Mouse (Mus musculus) cerebellum, adult 2 months (tissue): Measurements from ENCODE around the gene Ep300. TPM values are rescaled to one million over a fixed set of nuclear protein-coding genes. Genes with fewer than 3 reads are reported as not detected.

Source experiments
- DNase-seq, 2 experiments: peaks; one replicate each; pipeline ENCODE4 v3.0.0; 2021
- H3K27ac ChIP-seq: fragments of 200-500 bp; 2 replicates; pipeline ENCODE4 v1.5.1; 2012; ENCODE audit warnings: low read length, control low read depth, inconsistent platforms; ENCODE audit not compliant: insufficient read depth
- H3K27me3 ChIP-seq: fragments of 200-500 bp; 2 replicates; pipeline ENCODE4 v1.6.1; 2012; ENCODE audit warnings: inconsistent platforms, mild to moderate bottlenecking, low read length, moderate library complexity; ENCODE audit not compliant: control insufficient read depth, insufficient read depth
- H3K4me1 ChIP-seq: fragments of 200-500 bp; 2 replicates; pipeline ENCODE4 v1.6.1; 2011; ENCODE audit warnings: low read length; ENCODE audit not compliant: control insufficient read depth, insufficient read depth
- H3K4me3 ChIP-seq: fragments of 200-500 bp; replicated peaks from 2 replicates; pipeline ENCODE3; 2011; ENCODE audit warnings: mild to moderate bottlenecking, low read depth, low read length, control low read depth; ENCODE audit not compliant: insufficient read depth
- CTCF ChIP-seq: fragments of 200-500 bp; IDR thresholded peaks from 2 replicates; pipeline ENCODE4 v1.5.1; 2011; ENCODE audit warnings: low read depth, mild to moderate bottlenecking, control low read depth, low read length, moderate library complexity, borderline replicate concordance; ENCODE audit not compliant: insufficient read depth
- POLR2A ChIP-seq: fragments of 200-500 bp; IDR thresholded peaks from 2 replicates; pipeline ENCODE4 v1.6.1; 2011; ENCODE audit warnings: low read length, control low read depth, borderline replicate concordance; ENCODE audit not compliant: insufficient read depth
- whole genome bisulfite sequencing: fragments of 180-500 bp; shearing (Covaris S2); methylation state at CpG from one replicate; pipeline ENCODE4 v1.1.7; 2018; 5-methylcytosine and 5-hydroxymethylcytosine counted together
- polyA plus RNA-seq: library from polyadenylated mRNA; depleted of rRNA; stranded (reverse); fragments of >200 nt; gene quantifications from 2 replicates; pipeline ENCODE4 v1.2.3, GENCODE M21; 2012

Gene Ep300
- polyA plus RNA-seq, 1 experiment: 39.3 TPM

GRCm38 (mm10) chr15:81606634-81607033 is 21.5 kb downstream of the Ep300 start:
- peak; percentile 42; the same call in 1 of the 2 replicates for TF ChIP-seq CTCF
- TF ChIP-seq POLR2A: no peak
- no peaks in the 10 kb centered on the region for H3K27me3 ChIP-seq
- no peak for DNase-seq
- H3K27ac ChIP-seq: no peak overlapping the region
- H3K4me1 ChIP-seq: peaks cover 4% of the 10 kb centered on the region; the same call in 1 of the 2 replicates
- H3K4me3 ChIP-seq: no peak overlapping the region
- WGBS: 88% methylated on average over 1 of the region's 1 CpGs

- TF ChIP-seq CTCF: no peak
- no peak for TF ChIP-seq POLR2A
- 23% methylated on average over 8 of the region's 8 CpGs for WGBS
- Histone ChIP-seq H3K27ac (0 out of 2 replicates have a peak overlapping the region, but pooled peaks have one; percentile 17), H3K27me3 (no peaks in the 10 kb centered on the region), H3K4me1 (peaks cover 14% of the 10 kb centered on the region; the same call in 1 of the 2 replicates), H3K4me3 (no peak overlapping the region)
- DNase-seq: peak; percentile 70 to 78
Measured at GRCm38 (mm10) chr15:81649516-81650455, 64.6 kb downstream of the Ep300 start.

- peaks cover 14% of the 10 kb centered on the region; the same call in 1 of the 2 replicates for H3K4me1 ChIP-seq
Measured at GRCm38 (mm10) chr15:81650636-81651035, 65.5 kb downstream of the Ep300 start.

GRCm38 (mm10) chr15:81661701-81662100 is 76.5 kb downstream of the Ep300 start:
- H3K4me1 ChIP-seq: no peaks in the 10 kb centered on the region
- 88% methylated on average over 2 of the region's 2 CpGs for whole genome bisulfite sequencing
- H3K27me3 ChIP-seq: no peaks in the 10 kb centered on the region
- DNase-seq: no peak
- H3K4me3 ChIP-seq: no peak overlapping the region
- no peak overlapping the region for H3K27ac ChIP-seq
- no peak for TF ChIP-seq CTCF
- no peak for TF ChIP-seq POLR2A

More at GRCm38 (mm10) chr15:81650636-81651035, 65.5 kb downstream of the Ep300 start:
- TF ChIP-seq CTCF (no peak), POLR2A (no peak)
- H3K27ac ChIP-seq: no peak overlapping the region
- H3K4me3 ChIP-seq: no peak overlapping the region
- no peaks in the 10 kb centered on the region for H3K27me3 ChIP-seq
- DNase-seq: peak; percentile 84 to 90
- WGBS: 16% methylated on average over 7 of the region's 7 CpGs

GRCm38 (mm10) chr15:81663281-81663680 is 78.1 kb downstream of the Ep300 start:
- 64% methylated on average over 10 of the region's 10 CpGs for WGBS
- DNase-seq: no peak
- H3K4me3 ChIP-seq: peak overlapping the region; percentile 95
- no peak overlapping the region for H3K27ac ChIP-seq
- H3K27me3 ChIP-seq: no peaks in the 10 kb centered on the region
- no peaks in the 10 kb centered on the region for H3K4me1 ChIP-seq
- TF ChIP-seq CTCF (no peak), POLR2A (no peak)

- TF ChIP-seq CTCF: no peak
- TF ChIP-seq POLR2A: peak; percentile 36; the same call in 1 of the 2 replicates
- WGBS: 1% methylated on average over 55 of the region's 55 CpGs
- peak; percentile 90 to 93 for DNase-seq
- Histone ChIP-seq H3K27ac (no peak within 1 kb of the TSS), H3K27me3 (no peaks in the 10 kb centered on the region), H3K4me3 (peak within 1 kb of the TSS; percentile 95), H3K4me1 (no peaks in the 10 kb centered on the region)
Measured at GRCm38 (mm10) chr15:81663697-81664561, 78.8 kb downstream of the Ep300 start, which contains the start of gene L3mbtl2. TSS of gene L3mbtl2 (plus strand) at chr15:81663889.

GRCm38 (mm10) chr15:81666957-81667356 is 81.8 kb downstream of the Ep300 start:
- no peak for TF ChIP-seq CTCF
- TF ChIP-seq POLR2A: no peak
- Histone ChIP-seq H3K27ac (no peak overlapping the region), H3K4me3 (no peak overlapping the region), H3K27me3 (no peaks in the 10 kb centered on the region), H3K4me1 (no peaks in the 10 kb centered on the region)
- 80% methylated on average over 10 of the region's 10 CpGs for WGBS
- no peak for DNase-seq
